Comparison of ENCODE assay signal across 8 mouse cellular contexts in the genomic region with DNA sequence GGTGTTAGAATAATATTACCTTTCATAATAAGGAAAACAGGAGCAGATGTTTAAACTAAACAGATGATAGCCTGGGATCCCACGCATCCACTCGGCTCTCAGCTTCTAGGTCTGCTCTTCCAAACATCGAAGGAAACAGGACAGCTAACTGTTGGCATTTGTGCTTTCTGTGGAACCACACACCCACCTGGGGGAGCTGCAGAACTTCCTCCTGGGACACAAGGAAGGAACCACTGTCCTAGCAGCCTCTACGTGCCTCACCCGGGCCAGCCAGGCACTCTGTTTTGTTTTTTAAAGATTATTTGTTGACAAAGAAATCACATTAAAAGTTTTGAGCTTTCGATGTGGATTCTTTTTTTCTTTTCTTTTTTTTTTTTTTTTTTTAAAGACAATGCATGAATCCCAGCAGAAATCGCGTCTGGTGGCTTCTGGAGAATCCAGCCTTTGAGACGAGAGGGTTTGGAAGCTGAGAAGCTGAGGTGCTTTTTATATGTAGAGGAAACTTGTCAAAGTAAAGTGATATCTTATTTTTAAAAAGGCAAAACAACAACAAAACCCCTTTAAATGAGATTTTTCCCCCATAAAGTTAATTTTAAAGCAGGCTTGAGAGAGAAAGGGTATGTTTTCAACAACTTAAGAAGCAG. TPM values are rescaled to one million over a fixed set of nuclear protein-coding genes. Genes with fewer than 3 reads are reported as not detected.
DNase-seq lines count a peak whose midpoint lies in the region; ATAC-seq and TF ChIP-seq lines count a peak whose summit lies in the region.

No protein-coding gene starts in this region.

- ATAC-seq in lung, embryonic 14.5 days (ENCODE audit: insufficient read depth) = no peak
- no peak for ATAC-seq in forebrain, embryonic 14.5 days
- no peak for ATAC-seq in midbrain, embryonic 16.5 days

- H3K9me3 ChIP-seq in lung, embryonic 14.5 days (ENCODE audit: low read depth, low read length) = no peaks in the 10 kb centered on the region
- H3K9me3 ChIP-seq in forebrain, embryonic 14.5 days (replicated peaks; ENCODE audit: control insufficient read depth, low read length) = no peaks in the 10 kb centered on the region
- no peaks in the 10 kb centered on the region for H3K9me3 ChIP-seq in midbrain, embryonic 16.5 days (replicated peaks; ENCODE audit: control insufficient read depth, low read length, poor library complexity, severe bottlenecking)

- H3K27me3 ChIP-seq in lung, embryonic 14.5 days (ENCODE audit: insufficient read depth, low read length) = no peaks in the 10 kb centered on the region
- no peaks in the 10 kb centered on the region for H3K27me3 ChIP-seq in forebrain, embryonic 14.5 days (replicated peaks; ENCODE audit: control insufficient read depth, insufficient read depth, low read length)
- no peaks in the 10 kb centered on the region for H3K27me3 ChIP-seq in midbrain, embryonic 16.5 days (ENCODE audit: control insufficient read depth, insufficient read depth, low read depth, low read length)

- peaks cover 39% of the 10 kb centered on the region for H3K4me1 ChIP-seq in lung, embryonic 14.5 days (ENCODE audit: insufficient read depth)
- peaks cover 50% of the 10 kb centered on the region for H3K4me1 ChIP-seq in forebrain, embryonic 14.5 days (ENCODE audit: control insufficient read depth, insufficient read depth, low read length)
- peaks cover 60% of the 10 kb centered on the region for H3K4me1 ChIP-seq in midbrain, embryonic 16.5 days (ENCODE audit: control insufficient read depth, insufficient read depth, low read length)

- 2% methylated on average over 9 of the region's 9 CpGs for WGBS in lung, embryonic 14.5 days
- 15% methylated on average over 9 of the region's 9 CpGs for WGBS in forebrain, embryonic 14.5 days
- 24% methylated on average over 9 of the region's 9 CpGs for WGBS in midbrain, embryonic 16.5 days

- peak overlapping the region; percentile 91 for H3K4me2 ChIP-seq in lung, embryonic 14.5 days
- H3K4me2 ChIP-seq in forebrain, embryonic 14.5 days (ENCODE audit: low read length) = peak overlapping the region; percentile 57
- H3K4me2 ChIP-seq in midbrain, embryonic 16.5 days (ENCODE audit: low read length) = peak overlapping the region; percentile 69

- H3K9ac ChIP-seq in lung, embryonic 14.5 days = peak overlapping the region; percentile 78
- peak overlapping the region; percentile 83 for H3K9ac ChIP-seq in forebrain, embryonic 14.5 days (ENCODE audit: low read length)
- H3K9ac ChIP-seq in midbrain, embryonic 16.5 days (ENCODE audit: low read depth, low read length) = peak overlapping the region; percentile 56

- DNase-seq in lung, embryonic 14.5 days = peak; percentile 64
- DNase-seq in lung, postnatal 4 days = no peak
- no peak for DNase-seq in forebrain, embryonic 14.5 days (ENCODE audit: low spot score)
- DNase-seq in kidney, postnatal 36 days = peak; percentile 63 to 67
- no peak for DNase-seq in spleen, postnatal 14 days (ENCODE audit: low spot score in 2 of 2)
- DNase-seq in gastrocnemius, adult 18-20 months (ENCODE audit: low spot score) = no peak
- DNase-seq in left cerebral cortex, postnatal 25 days (ENCODE audit: low spot score in 2 of 2) = no peak

- H3K36me3 ChIP-seq in lung, embryonic 14.5 days (ENCODE audit: insufficient read depth) = peaks cover 9% of the 10 kb centered on the region
- H3K36me3 ChIP-seq in forebrain, embryonic 14.5 days (ENCODE audit: control insufficient read depth, insufficient read depth, low read length) = no peaks in the 10 kb centered on the region
- H3K36me3 ChIP-seq in midbrain, embryonic 16.5 days (ENCODE audit: control insufficient read depth, insufficient read depth, low read length) = no peaks in the 10 kb centered on the region

- peak overlapping the region; percentile 50 for H3K4me3 ChIP-seq in lung, embryonic 14.5 days (ENCODE audit: low read depth, low read length)
- H3K4me3 ChIP-seq in forebrain, embryonic 14.5 days (ENCODE audit: low read depth, low read length) = peak overlapping the region; percentile 62
- peak overlapping the region; percentile 58 for H3K4me3 ChIP-seq in midbrain, embryonic 16.5 days (ENCODE audit: low read depth, low read length)

- peak overlapping the region; percentile 95 for H3K27ac ChIP-seq in lung, embryonic 14.5 days (ENCODE audit: low read depth)
- H3K27ac ChIP-seq in forebrain, embryonic 14.5 days (ENCODE audit: low read depth, low read length) = peak overlapping the region; percentile 75
- no peak overlapping the region for H3K27ac ChIP-seq in midbrain, embryonic 16.5 days (ENCODE audit: low read length)

- intact Hi-C loops in left cerebral cortex, postnatal 25 days (cut with DNase I) = loop anchor here (1.0 to 10.0 kb wide), 2 partner anchors 29 to 575 kb away; no protein-coding TSS in a partner anchor

- no peak; the same call in 1 of the 2 replicates for TF ChIP-seq CTCF in lung, embryonic 14.5 days (IDR thresholded peaks at IDR 0.05; ENCODE audit: low read depth)

RNA-seq across cellular contexts. Expression of gene Vgll4, which starts 50.0 kb away (rescaled TPM):
- 101 and 111 TPM in 2 replicates for polyA plus RNA-seq in lung, embryonic 14.5 days (2014; fragmentation: Nextera tagmentation; extraction: Ambion mirVana)
- polyA plus RNA-seq in forebrain, embryonic 14.5 days (2014; fragmentation: Nextera tagmentation; extraction: Ambion mirVana) = 44.9 and 54.2 TPM in 2 replicates
- 49.2 and 51.0 TPM in 2 replicates for polyA plus RNA-seq in midbrain, embryonic 16.5 days (2015; fragmentation: Nextera tagmentation; extraction: Ambion mirVana)
- total RNA-seq in gastrocnemius, adult 18-20 months (2021) = 10 to 100 TPM; 11.7 to 19.0 TPM
- total RNA-seq in left cerebral cortex, postnatal 25 days (2021) = 10 to 100 TPM; 50.7 to 62.5 TPM

Comparison
In these comparisons a context has a peak if more than half of its experiments do, and no peak if none do; other contexts are left out.
1. DNase-seq: peak in lung, embryonic 14.5 days (single experiment) and kidney, postnatal 36 days (2 of 2); none in lung, postnatal 4 days (0 of 2), forebrain, embryonic 14.5 days (single experiment), spleen, postnatal 14 days (0 of 2), gastrocnemius, adult 18-20 months (single experiment) and left cerebral cortex, postnatal 25 days (0 of 2).
2. Peak in every context shown above with its lines, with median percentiles within 50 percentile points of each other: H3K4me2 ChIP-seq, H3K4me3 ChIP-seq and H3K9ac ChIP-seq.